Mouse (Mus musculus) erythroblast, adult 5-6 weeks (primary cell): ENCODE measurements around the gene Cntfr. TPM values are rescaled to one million over a fixed set of nuclear protein-coding genes. Genes with fewer than 3 reads are reported as not detected.

Experiments
- ATAC-seq: replicated peaks from 2 replicates; pipeline ENCODE4 v1.8.0; 2016; ENCODE audit warnings: moderate number of reproducible peaks, mild to moderate bottlenecking, moderate TSS enrichment, inconsistent platforms; ENCODE audit not compliant: poor library complexity, low FRiP score, severe bottlenecking
- total RNA-seq, 2 experiments: library from RNA; stranded (forward) in 1 of 2; stranded (reverse) in 1 of 2; fragments of 150-400 nt in 1 of 2; fragments of 200-764, 138-1000 nt in 1 of 2; gene quantifications; 2 replicates each; pipeline versions ENCODE4 v1.2.3 to v1.2.4; 2015 to 2017; ENCODE audit warnings: low replicate concordance in 2 of 2

The Cntfr gene
- total RNA-seq, 2 experiments from 2014 or later, result not detected

- ATAC-seq, result no peak
Observed at GRCm38 (mm10) chr4:41630196-41630595, 66.7 kb downstream of the Cntfr start.

DNA sequence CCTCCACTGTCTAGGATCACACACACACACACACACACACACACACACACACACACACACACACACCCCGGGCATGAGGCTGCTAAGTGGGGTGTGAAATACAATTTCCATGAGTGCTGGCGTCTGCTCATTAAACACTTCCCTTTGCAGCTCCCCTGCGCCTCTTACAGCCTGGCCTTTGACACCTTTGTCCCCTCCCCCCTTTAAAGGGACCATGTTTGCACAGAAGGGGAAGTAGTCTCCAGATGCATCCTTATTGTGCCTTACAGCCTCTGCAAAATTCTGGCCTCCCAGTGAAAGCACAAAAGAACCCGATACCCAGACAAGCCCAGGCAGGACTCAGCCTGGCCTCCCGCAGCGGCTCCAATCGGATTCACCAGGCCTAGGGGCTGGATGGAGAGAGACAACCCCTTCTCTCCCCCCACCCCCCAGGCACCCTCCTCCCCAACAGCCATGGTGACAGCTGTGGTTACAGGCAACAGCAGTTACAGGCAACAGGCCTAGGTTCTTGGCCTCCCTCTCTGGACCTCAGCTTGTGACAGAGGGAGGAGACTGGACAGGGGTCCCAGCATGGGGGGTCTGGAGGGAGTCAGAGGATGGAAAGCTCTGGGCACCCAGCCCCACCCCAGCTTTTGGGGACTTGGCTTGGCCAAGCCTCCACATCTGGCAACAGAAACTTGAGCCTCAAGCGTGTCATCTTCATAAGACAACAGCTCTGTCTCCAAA is 68.5 kb downstream of the Cntfr start:
- no peak for ATAC-seq

DNA sequence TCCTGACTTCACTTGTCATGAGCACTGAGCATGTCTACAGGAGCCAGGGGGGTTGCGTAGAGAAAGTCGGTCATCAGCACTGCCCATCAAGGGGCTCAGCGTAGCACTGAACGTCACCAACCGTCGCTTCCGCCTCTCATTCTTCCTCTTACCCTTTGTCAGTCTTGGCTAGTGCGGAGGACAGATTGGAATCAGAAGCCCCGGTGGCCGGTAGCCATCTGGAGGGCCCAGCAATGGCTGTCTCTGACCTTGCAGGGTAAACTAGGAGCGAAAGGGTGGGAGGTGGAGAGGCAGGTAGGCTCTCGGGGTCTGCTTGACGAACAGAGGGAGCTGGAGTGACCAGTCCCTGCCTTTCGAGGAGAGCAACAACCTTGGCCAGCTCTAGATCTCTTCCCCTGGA is 74.8 kb downstream of the Cntfr start:
- ATAC-seq, result no peak

DNA sequence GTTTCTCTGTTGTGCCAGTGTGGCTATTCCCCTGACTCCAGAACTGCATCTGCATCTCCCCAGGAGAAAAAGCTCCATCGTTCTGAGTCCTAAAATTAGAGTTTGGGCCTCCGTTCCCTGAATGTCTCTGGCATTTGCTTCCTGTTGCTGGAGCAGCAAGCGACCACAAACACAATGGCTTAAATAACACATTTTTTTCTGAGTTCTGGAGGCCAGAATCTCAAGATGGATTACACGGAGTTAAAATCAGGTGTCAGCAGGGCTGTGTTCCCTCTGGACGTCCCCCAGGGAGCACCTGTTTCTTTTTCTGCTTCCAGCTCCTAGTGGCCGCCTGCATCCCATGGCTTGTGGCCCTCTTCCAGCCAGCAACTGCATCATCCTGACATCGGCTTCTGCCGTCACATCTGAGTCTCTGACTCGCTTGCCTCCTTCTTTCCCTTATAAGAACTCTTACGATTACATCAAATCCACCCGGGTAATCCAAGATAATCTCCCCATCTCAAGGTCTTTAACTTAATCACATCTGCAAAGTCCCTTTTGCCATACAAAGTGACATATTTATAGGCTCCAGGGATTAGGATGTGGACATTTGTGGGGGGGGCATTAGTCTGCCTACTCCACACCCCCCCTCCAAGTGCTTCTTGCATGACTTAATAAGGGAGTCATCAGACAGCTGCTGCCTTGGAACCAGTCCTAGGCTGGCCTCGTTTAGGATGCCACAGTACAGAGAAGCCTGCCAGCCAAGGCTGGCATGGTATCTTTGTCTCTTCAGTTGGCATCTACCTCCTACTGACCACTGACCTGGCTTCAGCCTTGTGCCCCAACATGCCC is 77.8 kb downstream of the Cntfr start:
- ATAC-seq, result no peak

- no peak for ATAC-seq
Observed at GRCm38 (mm10) chr4:41615661-41616599, 81.0 kb downstream of the Cntfr start.

- ATAC-seq, result 0 out of 2 replicates have a peak, but pooled peaks have one; percentile 57
Observed at GRCm38 (mm10) chr4:41614156-41614555, 82.7 kb downstream of the Cntfr start.

DNA sequence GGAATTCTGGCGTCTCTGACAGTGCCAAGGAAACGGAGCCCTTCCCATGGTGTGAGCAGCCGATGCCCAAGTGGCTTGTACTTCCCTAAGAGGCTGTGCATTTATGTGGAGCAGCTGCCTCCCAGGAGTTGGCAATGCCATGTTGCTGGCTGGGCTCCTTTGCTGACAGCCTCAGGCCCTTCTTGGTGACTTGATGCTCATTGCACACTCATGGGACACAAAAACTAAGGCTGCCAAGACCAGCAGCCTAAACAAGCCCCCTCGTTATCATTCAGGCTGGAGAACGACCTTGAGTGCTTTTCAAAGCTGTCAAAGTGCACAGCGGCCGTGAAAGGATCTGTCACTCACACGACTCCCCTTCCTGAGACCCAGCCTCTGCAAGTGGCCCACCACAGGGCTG is 84.7 kb downstream of the Cntfr start:
- no peak for ATAC-seq

- no peak for ATAC-seq
Observed at GRCm38 (mm10) chr4:41610594-41610980, 86.3 kb downstream of the Cntfr start.

DNA sequence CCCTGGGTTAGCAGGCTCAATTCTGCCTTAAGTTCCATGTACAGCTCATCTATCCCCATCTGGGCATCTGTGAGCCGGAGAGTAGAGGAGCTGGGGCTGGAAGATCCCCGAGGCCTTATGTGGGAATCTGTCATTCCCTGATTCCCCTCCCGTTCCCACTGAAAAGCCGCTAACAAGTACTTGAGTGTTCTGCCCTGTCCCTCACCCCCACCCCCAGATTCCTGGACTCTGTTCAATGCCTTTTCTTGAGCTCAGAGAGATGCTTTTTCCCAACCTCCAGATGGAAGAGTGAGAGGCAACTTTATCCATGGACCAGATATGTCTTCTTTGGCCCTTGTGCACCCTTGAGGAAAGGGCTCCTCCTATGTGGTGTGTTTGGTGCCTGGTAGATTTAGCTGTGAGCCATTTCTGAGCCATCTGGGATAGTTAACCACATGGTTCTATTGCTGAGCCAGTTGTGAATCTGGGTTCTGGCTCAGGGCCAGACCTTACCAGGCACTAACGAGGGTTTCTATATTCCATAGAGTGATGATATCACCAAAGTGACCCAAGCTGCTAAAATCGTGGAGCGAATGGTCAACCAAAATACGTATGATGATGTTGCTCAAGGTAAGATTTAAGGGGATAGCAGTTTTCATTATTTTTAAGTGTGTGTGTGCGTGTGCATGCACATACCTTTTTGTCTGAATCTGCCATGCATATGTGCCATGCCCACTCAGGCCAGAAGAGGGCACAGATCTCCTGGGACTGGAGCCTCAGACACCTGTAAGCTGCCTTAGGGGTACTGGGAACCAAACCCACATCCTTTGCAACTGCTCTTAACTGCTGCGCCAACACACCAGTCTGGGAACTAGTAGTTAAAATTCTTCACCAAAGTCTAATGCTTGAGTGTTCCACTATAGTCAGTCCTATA is 87.0 kb downstream of the Cntfr start:
- ATAC-seq, result no peak

Other genes starting within 250 kb of the Cntfr start
- 3.5 and 14.2 TPM in 2 replicates for gene Kif24, start 232.2 kb downstream of the Cntfr start, total RNA-seq (2015; ENCODE audit: low replicate concordance)
- 26.0 and 32.5 TPM in 2 replicates for gene Kif24, start 232.2 kb downstream of the Cntfr start, total RNA-seq (2017; ENCODE audit: low replicate concordance)
- 15.4 TPM in 1 of 2 replicates, not detected in the other for gene Nudt2, start 231.9 kb downstream of the Cntfr start, total RNA-seq (2015; ENCODE audit: low replicate concordance)
- 6.6 and 9.9 TPM in 2 replicates for gene Nudt2, start 231.9 kb downstream of the Cntfr start, total RNA-seq (2017; ENCODE audit: low replicate concordance)
- gene AI464131, start 194.0 kb downstream of the Cntfr start, total RNA-seq (2015; ENCODE audit: low replicate concordance), result not detected in 2 replicates
- not detected in 2 replicates for gene AI464131, start 194.0 kb downstream of the Cntfr start, total RNA-seq (2017; ENCODE audit: low replicate concordance)
- not detected in 2 replicates for gene 1110017D15Rik, start 179.8 kb downstream of the Cntfr start, total RNA-seq (2015; ENCODE audit: low replicate concordance)
- gene 1110017D15Rik, start 179.8 kb downstream of the Cntfr start, total RNA-seq (2017; ENCODE audit: low replicate concordance), result not detected in 2 replicates
- 1.5 TPM in 2 replicates for gene Fam219a, start 127.6 kb downstream of the Cntfr start, total RNA-seq (2015; ENCODE audit: low replicate concordance)
- 0.26 and 1.3 TPM in 2 replicates for gene Fam219a, start 127.6 kb downstream of the Cntfr start, total RNA-seq (2017; ENCODE audit: low replicate concordance)
- gene Dnaic1, start 127.3 kb downstream of the Cntfr start, total RNA-seq (2015; ENCODE audit: low replicate concordance), result not detected in 2 replicates
- not detected in 2 replicates for gene Dnaic1, start 127.3 kb downstream of the Cntfr start, total RNA-seq (2017; ENCODE audit: low replicate concordance)
- gene Enho, start 56.8 kb downstream of the Cntfr start, total RNA-seq (2015; ENCODE audit: low replicate concordance), result not detected in 2 replicates
- not detected in 2 replicates for gene Enho, start 56.8 kb downstream of the Cntfr start, total RNA-seq (2017; ENCODE audit: low replicate concordance)
- gene Il11ra1, start 2.9 kb upstream of the Cntfr start, total RNA-seq (2015; ENCODE audit: low replicate concordance), result 4.6 and 7.5 TPM in 2 replicates
- gene Il11ra1, start 2.9 kb upstream of the Cntfr start, total RNA-seq (2017; ENCODE audit: low replicate concordance), result 8.2 and 18.1 TPM in 2 replicates
- gene Rpp25l, start 16.4 kb upstream of the Cntfr start, total RNA-seq (2015; ENCODE audit: low replicate concordance), result 6.3 and 9.6 TPM in 2 replicates
- gene Rpp25l, start 16.4 kb upstream of the Cntfr start, total RNA-seq (2017; ENCODE audit: low replicate concordance), result 2.5 and 4.7 TPM in 2 replicates
- 22.8 and 26.7 TPM in 2 replicates for gene Dctn3, start 26.1 kb upstream of the Cntfr start, total RNA-seq (2015; ENCODE audit: low replicate concordance)
- gene Dctn3, start 26.1 kb upstream of the Cntfr start, total RNA-seq (2017; ENCODE audit: low replicate concordance), result 30.0 and 37.1 TPM in 2 replicates
- gene Arid3c, start 34.1 kb upstream of the Cntfr start, total RNA-seq (2015; ENCODE audit: low replicate concordance), result not detected in 2 replicates
- gene Arid3c, start 34.1 kb upstream of the Cntfr start, total RNA-seq (2017; ENCODE audit: low replicate concordance), result not detected in 2 replicates
- 4.0 and 5.0 TPM in 2 replicates for gene Galt, start 58.1 kb upstream of the Cntfr start, total RNA-seq (2015; ENCODE audit: low replicate concordance)
- 1.3 and 2.1 TPM in 2 replicates for gene Galt, start 58.1 kb upstream of the Cntfr start, total RNA-seq (2017; ENCODE audit: low replicate concordance)
- gene Sigmar1, start 59.1 kb upstream of the Cntfr start, total RNA-seq (2015; ENCODE audit: low replicate concordance), result 1.7 and 14.8 TPM in 2 replicates
- 7.2 and 9.6 TPM in 2 replicates for gene Sigmar1, start 59.1 kb upstream of the Cntfr start, total RNA-seq (2017; ENCODE audit: low replicate concordance)
- gene Ccl27a, start 77.2 kb upstream of the Cntfr start, total RNA-seq (2015; ENCODE audit: low replicate concordance), result 4.2 TPM in 1 of 2 replicates, not detected in the other
- 3.2 and 3.9 TPM in 2 replicates for gene Ccl27a, start 77.2 kb upstream of the Cntfr start, total RNA-seq (2017; ENCODE audit: low replicate concordance)
- not detected in 2 replicates for gene Gm21541, start 206.5 kb upstream of the Cntfr start, total RNA-seq (2015; ENCODE audit: low replicate concordance)
- gene Gm21541, start 206.5 kb upstream of the Cntfr start, total RNA-seq (2017; ENCODE audit: low replicate concordance), result not detected in 2 replicates
- 1.5 TPM in 1 of 2 replicates, not detected in the other for gene Gm20878, start 244.5 kb upstream of the Cntfr start, total RNA-seq (2015; ENCODE audit: low replicate concordance)
- not detected in 2 replicates for gene Gm20878, start 244.5 kb upstream of the Cntfr start, total RNA-seq (2017; ENCODE audit: low replicate concordance)